Mouse (Mus musculus): ENCODE results near the gene Tmem222. TPM values are rescaled to one million over a fixed set of nuclear protein-coding genes. Genes with fewer than 3 reads are reported as not detected.

Tmem222 gene
- polyA plus RNA-seq, 1 experiment from 2014 or later = 73.6 TPM

- no peak overlapping the region for H3K4me3 ChIP-seq (replicated peaks)
- peaks cover 8% of the 10 kb centered on the region; the same call in 1 of the 2 replicates for H3K27me3 ChIP-seq (replicated peaks)
- WGBS = 27% methylated on average over 10 of the region's 10 CpGs
- H3K4me2 ChIP-seq = no peak overlapping the region
- H3K9me3 ChIP-seq = no peaks in the 10 kb centered on the region
- H3K9ac ChIP-seq = no peak overlapping the region
- peak; percentile 6; the same call in 1 of the 2 replicates for ATAC-seq (ENCODE audit: insufficient read depth, low FRiP score, low read depth)
- H3K4me1 ChIP-seq = no peaks in the 10 kb centered on the region
- H3K27ac ChIP-seq = no peak overlapping the region
- no peaks in the 10 kb centered on the region for H3K36me3 ChIP-seq
Measured at GRCm38 (mm10) chr4:133233285-133233976, 44.2 kb downstream of the Tmem222 start.

DNA sequence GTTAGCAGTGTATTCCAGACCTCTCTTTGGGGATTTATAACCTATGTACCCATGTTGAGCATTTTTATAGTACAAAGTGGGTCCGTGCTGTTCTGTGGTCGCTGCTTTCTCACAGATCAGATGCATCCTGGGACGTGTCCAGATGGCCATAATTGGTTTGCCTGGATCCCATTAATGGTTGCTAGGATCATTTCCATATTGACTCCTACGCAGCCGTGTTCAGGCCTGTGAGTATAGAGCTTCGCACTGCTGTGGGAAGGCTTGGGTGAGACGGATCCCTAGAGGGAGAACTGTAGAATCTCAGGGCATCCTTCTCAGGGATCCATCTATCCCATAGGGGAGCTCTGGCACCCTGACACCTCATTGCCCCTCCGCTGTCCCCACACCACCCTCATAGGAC, 48.0 kb downstream of the Tmem222 start:
- no peaks in the 10 kb centered on the region for H3K9me3 ChIP-seq
- WGBS = 77% methylated on average over 8 of the region's 8 CpGs
- no peak for ATAC-seq (ENCODE audit: insufficient read depth, low FRiP score, low read depth)

GRCm38 (mm10) chr4:133227636-133228035, 50.0 kb downstream of the Tmem222 start:
- ATAC-seq (ENCODE audit: insufficient read depth, low FRiP score, low read depth) = no peak; the same call in 1 of the 2 replicates
- Histone ChIP-seq H3K36me3 (no peaks in the 10 kb centered on the region), H3K4me2 (no peak overlapping the region), H3K27ac (no peak overlapping the region), H3K4me1 (peaks cover 10% of the 10 kb centered on the region), H3K9ac (no peak overlapping the region), H3K4me3 (replicated peaks) (no peak overlapping the region), H3K9me3 (no peaks in the 10 kb centered on the region), H3K27me3 (replicated peaks) (no peaks in the 10 kb centered on the region)
- 72% methylated on average over 8 of the region's 8 CpGs for WGBS

More for the DNA sequence above, 48.0 kb downstream of the Tmem222 start:
- no peaks in the 10 kb centered on the region for H3K4me1 ChIP-seq
- H3K9ac ChIP-seq = no peak overlapping the region
- no peak overlapping the region for H3K27ac ChIP-seq
- H3K36me3 ChIP-seq = no peaks in the 10 kb centered on the region
- H3K4me2 ChIP-seq = no peak overlapping the region
- H3K27me3 ChIP-seq (replicated peaks) = no peaks in the 10 kb centered on the region
- no peak overlapping the region for H3K4me3 ChIP-seq (replicated peaks)

DNA sequence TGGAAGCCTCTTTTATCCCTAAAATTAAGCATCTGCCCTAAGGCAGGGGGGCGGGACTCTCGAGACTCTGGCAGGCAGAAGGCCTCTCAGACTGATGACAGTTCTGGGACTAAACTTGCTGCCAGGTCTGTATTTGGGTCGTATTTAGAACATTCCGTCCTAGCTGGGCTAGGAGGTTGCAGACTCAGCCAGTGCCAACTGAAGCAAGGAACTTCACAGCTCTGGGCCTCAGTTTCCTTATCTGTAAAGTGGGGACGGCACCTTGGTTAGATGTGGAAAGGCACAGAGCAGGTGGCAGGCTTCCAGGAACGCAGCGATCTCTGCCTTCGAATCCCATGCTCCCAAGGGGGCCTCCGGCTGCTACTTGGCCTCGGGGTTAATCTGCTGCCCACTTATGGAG, 51.5 kb downstream of the Tmem222 start:
- ATAC-seq (ENCODE audit: insufficient read depth, low FRiP score, low read depth) = no peak
- no peak overlapping the region for H3K9ac ChIP-seq
- H3K27me3 ChIP-seq (replicated peaks) = 0 out of 2 replicates have a peak, but pooled peaks cover 4% of the 10 kb centered on the region
- WGBS = 72% methylated on average over 10 of the region's 10 CpGs
- no peak overlapping the region for H3K4me3 ChIP-seq (replicated peaks)
- H3K9me3 ChIP-seq = no peaks in the 10 kb centered on the region
- H3K4me1 ChIP-seq = peaks cover 12% of the 10 kb centered on the region
- no peak overlapping the region for H3K4me2 ChIP-seq
- no peak overlapping the region for H3K27ac ChIP-seq
- no peaks in the 10 kb centered on the region for H3K36me3 ChIP-seq

GRCm38 (mm10) chr4:133223875-133224274, 53.7 kb downstream of the Tmem222 start:
- H3K27ac ChIP-seq = peak overlapping the region; percentile 44; the same call in 1 of the 2 replicates
- no peak overlapping the region for H3K4me2 ChIP-seq
- no peak overlapping the region for H3K9ac ChIP-seq
- no peak overlapping the region for H3K4me3 ChIP-seq (replicated peaks)
- no peaks in the 10 kb centered on the region for H3K36me3 ChIP-seq
- H3K4me1 ChIP-seq = peaks cover 16% of the 10 kb centered on the region
- no peaks in the 10 kb centered on the region for H3K9me3 ChIP-seq
- no peak for ATAC-seq (ENCODE audit: insufficient read depth, low FRiP score, low read depth)
- WGBS = 53% methylated on average over 5 of the region's 5 CpGs
- 0 out of 2 replicates have a peak, but pooled peaks cover 8% of the 10 kb centered on the region for H3K27me3 ChIP-seq (replicated peaks)

GRCm38 (mm10) chr4:133221701-133222100, 55.9 kb downstream of the Tmem222 start:
- Histone ChIP-seq H3K9me3 (no peaks in the 10 kb centered on the region), H3K4me2 (no peak overlapping the region), H3K9ac (no peak overlapping the region), H3K4me3 (replicated peaks) (no peak overlapping the region), H3K27me3 (replicated peaks) (0 out of 2 replicates have a peak, but pooled peaks cover 8% of the 10 kb centered on the region), H3K36me3 (no peaks in the 10 kb centered on the region), H3K27ac (no peak overlapping the region), H3K4me1 (peaks cover 16% of the 10 kb centered on the region)
- ATAC-seq (ENCODE audit: insufficient read depth, low FRiP score, low read depth) = no peak
- WGBS = 82% methylated on average over 8 of the region's 8 CpGs

GRCm38 (mm10) chr4:133220656-133221055, 56.9 kb downstream of the Tmem222 start:
- peak; percentile 23; the same call in 1 of the 2 replicates for ATAC-seq (ENCODE audit: insufficient read depth, low FRiP score, low read depth)
- H3K36me3 ChIP-seq = no peaks in the 10 kb centered on the region
- 5% methylated on average over 25 of the region's 25 CpGs for WGBS

DNA sequence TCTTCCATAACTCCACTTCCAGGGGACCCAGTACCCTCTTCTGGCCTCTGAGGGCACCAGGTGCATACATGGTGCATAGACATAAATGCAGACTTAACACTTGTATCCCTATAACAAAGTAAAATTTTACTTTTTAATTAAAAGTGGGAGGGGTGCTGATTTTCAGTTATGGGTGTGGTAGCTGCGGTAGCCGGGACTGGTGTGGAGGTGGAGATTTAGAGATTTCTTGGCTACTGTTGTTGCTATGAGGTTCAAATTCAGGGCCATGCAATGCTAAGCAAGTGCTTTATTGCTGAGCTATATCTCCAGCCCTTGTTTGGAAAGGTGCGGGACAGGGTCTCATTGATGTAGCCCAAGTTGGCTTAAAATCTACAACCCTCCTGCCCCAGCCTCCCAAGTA, 58.8 kb downstream of the Tmem222 start:
- Histone ChIP-seq H3K4me2 (no peak overlapping the region), H3K36me3 (no peaks in the 10 kb centered on the region), H3K4me3 (replicated peaks) (no peak overlapping the region), H3K9me3 (no peaks in the 10 kb centered on the region), H3K27ac (no peak overlapping the region), H3K27me3 (replicated peaks) (peaks cover 15% of the 10 kb centered on the region), H3K9ac (no peak overlapping the region), H3K4me1 (peaks cover 13% of the 10 kb centered on the region; the same call in 1 of the 2 replicates)
- no peak for ATAC-seq (ENCODE audit: insufficient read depth, low FRiP score, low read depth)
- 91% methylated on average over 3 of the region's 3 CpGs for WGBS

More at GRCm38 (mm10) chr4:133220656-133221055, 56.9 kb downstream of the Tmem222 start:
- Histone ChIP-seq H3K9me3 (no peaks in the 10 kb centered on the region), H3K4me3 (replicated peaks) (peak overlapping the region; percentile 41), H3K27me3 (replicated peaks) (0 out of 2 replicates have a peak, but pooled peaks cover 8% of the 10 kb centered on the region), H3K4me2 (peak overlapping the region; percentile 78), H3K4me1 (peaks cover 16% of the 10 kb centered on the region), H3K9ac (peak overlapping the region; percentile 44; the same call in 1 of the 2 replicates), H3K27ac (no peak overlapping the region)

DNA sequence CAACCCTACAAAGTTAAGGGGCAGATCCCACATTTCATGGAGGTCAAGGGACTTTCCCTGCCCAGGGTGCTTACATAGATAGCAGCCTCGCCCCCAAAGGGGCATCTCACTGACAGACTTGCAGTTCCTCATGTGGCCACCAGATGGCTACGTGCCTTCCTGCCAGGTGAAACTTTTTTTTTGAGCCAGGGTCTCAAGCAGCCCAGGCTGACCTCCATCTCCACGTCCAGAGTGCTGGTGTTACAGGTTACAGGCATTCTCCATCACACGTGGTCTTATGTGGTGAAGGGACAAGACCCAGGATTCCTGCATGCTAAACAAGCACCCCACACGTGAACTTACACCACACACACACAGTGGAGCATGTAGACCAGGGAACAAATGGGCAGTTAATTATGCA, 60.0 kb downstream of the Tmem222 start:
- 7% methylated on average over 5 of the region's 5 CpGs for WGBS
- H3K4me1 ChIP-seq = peaks cover 19% of the 10 kb centered on the region
- H3K9ac ChIP-seq = no peak overlapping the region
- ATAC-seq (ENCODE audit: insufficient read depth, low FRiP score, low read depth) = no peak
- no peaks in the 10 kb centered on the region for H3K9me3 ChIP-seq
- H3K4me2 ChIP-seq = no peak overlapping the region
- no peaks in the 10 kb centered on the region for H3K36me3 ChIP-seq
- H3K27ac ChIP-seq = no peak overlapping the region
- H3K27me3 ChIP-seq (replicated peaks) = peaks cover 25% of the 10 kb centered on the region
- H3K4me3 ChIP-seq (replicated peaks) = no peak overlapping the region

Other genes starting within 250 kb of the Tmem222 start
- gene Wasf2, start 147.3 kb downstream of the Tmem222 start, polyA plus RNA-seq (2015; fragmentation: Nextera tagmentation; extraction: Ambion mirVana) = 109 TPM in 2 replicates
- 6.8 and 7.8 TPM in 2 replicates for gene Cd164l2, start 65.7 kb downstream of the Tmem222 start, polyA plus RNA-seq (2015; fragmentation: Nextera tagmentation; extraction: Ambion mirVana)
- 0.13 and 0.23 TPM in 2 replicates for gene Gpr3, start 65.3 kb downstream of the Tmem222 start, polyA plus RNA-seq (2015; fragmentation: Nextera tagmentation; extraction: Ambion mirVana)
- gene Map3k6, start 37.0 kb downstream of the Tmem222 start, polyA plus RNA-seq (2015; fragmentation: Nextera tagmentation; extraction: Ambion mirVana) = 5.0 and 8.6 TPM in 2 replicates
- gene Sytl1, start 14.7 kb downstream of the Tmem222 start, polyA plus RNA-seq (2015; fragmentation: Nextera tagmentation; extraction: Ambion mirVana) = 17.0 and 29.0 TPM in 2 replicates
- 18.6 and 24.2 TPM in 2 replicates for gene Wdtc1, start 75.7 kb upstream of the Tmem222 start, polyA plus RNA-seq (2015; fragmentation: Nextera tagmentation; extraction: Ambion mirVana)
- 8.8 and 9.3 TPM in 2 replicates for gene Slc9a1, start 91.9 kb upstream of the Tmem222 start, polyA plus RNA-seq (2015; fragmentation: Nextera tagmentation; extraction: Ambion mirVana)
- gene Tent5b, start 202.3 kb upstream of the Tmem222 start, polyA plus RNA-seq (2015; fragmentation: Nextera tagmentation; extraction: Ambion mirVana) = 2.4 and 4.1 TPM in 2 replicates
- gene Trnp1, start 220.8 kb upstream of the Tmem222 start, polyA plus RNA-seq (2015; fragmentation: Nextera tagmentation; extraction: Ambion mirVana) = 2.8 and 3.1 TPM in 2 replicates
- 31.5 and 38.6 TPM in 2 replicates for gene Kdf1, start 241.2 kb upstream of the Tmem222 start, polyA plus RNA-seq (2015; fragmentation: Nextera tagmentation; extraction: Ambion mirVana)